Mouse (Mus musculus) liver, embryonic 14.5 days (tissue): ENCODE measurements at regions not wholly inside any gene's neighbourhood (a gene's known extent, or its start where the extent isn't known, plus 50 kb on each side); places are given as distances from the start of the nearest gene placed in this dataset.

ENCODE experiments used
- CTCF ChIP-seq: IDR thresholded peaks from 2 replicates; pipeline ENCODE4 v1.5.1; 2016; ENCODE audit warnings: antibody characterized with exemption, low read depth, control low read depth
- EP300 ChIP-seq: IDR thresholded peaks from 2 replicates; pipeline ENCODE4 v1.6.1; 2016; ENCODE audit warnings: antibody characterized with exemption, low read depth

GRCm38 (mm10) chr17:9990744-9991143 lies 321.2 kb upstream of the Pabpc6 start:
- TF ChIP-seq CTCF, result no peak
- no peak for TF ChIP-seq EP300
